Mouse (Mus musculus): ENCODE measurements around the gene Igsf21. TPM values are rescaled to one million over a fixed set of nuclear protein-coding genes. Genes with fewer than 3 reads are reported as not detected.

Igsf21 gene
- polyA plus RNA-seq, 1 experiment from 2014 or later = not detected

DNA sequence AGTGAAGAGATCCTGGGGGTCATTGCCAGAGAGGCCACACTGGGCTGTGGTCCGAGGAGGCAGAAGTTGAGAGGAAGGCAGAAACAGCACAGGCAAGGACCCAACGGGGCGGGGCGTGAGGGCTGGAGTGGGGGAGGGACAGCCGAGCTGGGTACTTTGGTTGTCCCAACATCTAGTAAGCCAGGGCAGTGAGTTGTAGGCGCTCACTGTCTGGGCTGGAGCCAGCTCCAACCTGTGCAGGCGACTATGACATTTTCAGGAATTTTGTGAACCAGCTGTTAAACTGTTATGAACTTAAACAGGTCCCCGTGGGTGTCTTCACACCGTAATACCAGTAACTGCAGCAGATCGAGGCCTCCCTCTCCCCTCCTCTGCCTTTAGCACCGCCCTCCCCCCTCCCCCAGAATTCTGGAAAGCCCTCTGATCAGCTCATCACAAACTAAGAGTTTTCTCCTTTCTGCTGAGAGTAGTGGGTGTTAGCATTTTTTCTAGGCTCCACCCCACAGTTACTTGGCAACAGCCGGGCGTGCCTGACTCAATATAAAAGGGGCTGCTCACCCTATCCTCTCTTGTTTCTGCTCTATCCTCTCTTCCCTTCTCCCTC is 208.7 kb downstream of the Igsf21 start:
- DNase-seq (ENCODE audit: low read depth, low spot score) (no peak), ATAC-seq (no peak)
- TF ChIP-seq CTCF (IDR thresholded peaks at IDR 0.05) = no peak
- POLR2A ChIA-PET = no interaction called here
- CTCF ChIA-PET = no interaction called here
- H3K27me3 ChIP-seq = peaks cover 19% of the 10 kb centered on the region
- in situ Hi-C loops (cut with MboI; ENCODE audit: low pct_unique_long_range_greater_than_20kb) = no loop called here

DNA sequence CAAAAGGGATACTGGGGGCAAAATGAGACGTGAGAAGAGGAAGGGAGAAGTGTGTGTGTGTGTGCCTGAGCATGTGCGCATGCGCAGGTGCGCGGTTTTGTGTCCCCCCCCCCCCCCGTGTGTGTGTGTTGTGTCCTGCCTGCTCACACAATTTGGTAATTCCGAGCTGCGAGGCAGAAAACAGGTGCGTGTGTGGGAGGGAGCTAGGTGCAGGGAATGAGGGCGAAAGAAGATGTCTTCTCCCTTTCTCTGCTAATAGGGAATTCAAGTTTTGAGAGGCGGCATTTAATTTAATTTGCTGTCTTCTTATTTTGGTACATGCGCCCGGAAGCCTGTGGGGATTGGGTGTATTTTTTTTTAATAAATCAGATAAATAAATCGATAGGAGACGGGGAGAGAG is 211.4 kb downstream of the Igsf21 start:
- H3K27me3 ChIP-seq = peaks cover 19% of the 10 kb centered on the region
- CTCF ChIA-PET = no interaction called here
- DNase-seq (ENCODE audit: low read depth, low spot score) (no peak), ATAC-seq (no peak)
- no peak for TF ChIP-seq CTCF (IDR thresholded peaks at IDR 0.05)
- in situ Hi-C loops (cut with MboI; ENCODE audit: low pct_unique_long_range_greater_than_20kb) = no loop called here
- POLR2A ChIA-PET = no interaction called here

DNA sequence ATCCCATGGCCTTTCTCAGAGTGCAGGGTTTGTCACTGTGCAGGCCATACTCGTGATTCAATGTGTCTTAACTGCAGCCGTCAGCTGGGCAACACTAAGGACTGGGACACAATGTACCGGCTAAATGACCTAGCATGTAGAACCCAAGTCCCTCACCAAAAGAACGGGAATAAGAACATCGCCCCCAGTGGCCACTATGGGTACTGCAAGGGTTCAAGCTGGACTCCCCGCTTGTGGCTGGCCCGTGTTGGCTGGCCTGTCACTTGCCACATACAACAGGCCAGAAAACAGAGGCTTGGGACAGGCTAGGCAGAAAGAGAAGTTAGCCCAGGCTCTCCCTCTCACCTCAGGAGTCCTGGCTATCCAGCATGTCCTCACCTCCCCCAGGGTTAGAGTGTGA is 213.2 kb downstream of the Igsf21 start:
- TF ChIP-seq CTCF (IDR thresholded peaks at IDR 0.05) = peak; percentile 65
- DNase-seq (ENCODE audit: low read depth, low spot score) (no peak), ATAC-seq (no peak)
- in situ Hi-C loops (cut with MboI; ENCODE audit: low pct_unique_long_range_greater_than_20kb) = no loop called here
- POLR2A ChIA-PET = no interaction called here
- H3K27me3 ChIP-seq = peaks cover 9% of the 10 kb centered on the region
- CTCF ChIA-PET = interaction anchor here (1.3 kb wide), 1 partner anchor 10 kb away, joined by 3 read pairs; no protein-coding TSS in a partner anchor

DNA sequence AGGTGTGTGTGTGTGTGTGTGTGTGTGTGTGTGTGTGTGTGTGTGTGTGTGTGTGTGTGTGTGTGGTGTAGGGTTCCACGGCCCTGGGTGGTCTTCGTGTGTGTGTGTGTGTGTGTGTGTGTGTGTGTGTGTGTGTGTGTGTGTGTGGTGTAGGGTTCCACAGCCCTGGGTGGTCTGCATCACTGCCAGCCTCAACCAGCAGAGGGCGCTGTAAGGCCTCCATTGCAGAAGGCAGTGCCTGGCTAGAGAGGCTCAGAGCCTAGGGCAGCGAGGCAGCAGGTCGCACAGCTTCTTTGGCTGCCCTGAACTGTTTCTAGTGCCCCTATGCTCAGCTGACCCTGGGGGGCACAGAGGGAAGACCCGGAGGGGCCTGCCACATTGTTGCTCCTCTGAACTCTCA is 216.2 kb downstream of the Igsf21 start:
- ATAC-seq = no peak
- no peak for DNase-seq (ENCODE audit: low read depth, low spot score)
- CTCF ChIA-PET = no interaction called here
- POLR2A ChIA-PET = no interaction called here
- peaks cover 5% of the 10 kb centered on the region for H3K27me3 ChIP-seq
- no peak for TF ChIP-seq CTCF (IDR thresholded peaks at IDR 0.05)
- in situ Hi-C loops (cut with MboI; ENCODE audit: low pct_unique_long_range_greater_than_20kb) = no loop called here

DNA sequence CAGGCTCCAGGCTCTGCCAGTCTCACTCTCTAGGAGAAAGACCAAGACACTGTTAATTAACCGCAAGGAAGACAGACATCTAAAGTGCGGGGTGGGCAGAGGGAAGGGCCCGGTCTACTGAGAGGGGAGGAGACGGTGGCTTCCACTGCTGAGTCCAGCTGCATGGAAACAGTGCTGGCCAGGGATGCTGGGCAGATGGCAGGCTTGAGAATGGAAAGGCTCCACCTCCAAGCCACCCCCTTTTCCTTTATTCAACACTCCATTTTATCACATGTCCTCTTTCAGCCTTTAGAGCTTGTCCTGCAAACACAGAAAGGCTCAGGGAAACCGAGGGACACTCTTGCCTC is 216.6 kb downstream of the Igsf21 start:
- ATAC-seq = no peak

DNA sequence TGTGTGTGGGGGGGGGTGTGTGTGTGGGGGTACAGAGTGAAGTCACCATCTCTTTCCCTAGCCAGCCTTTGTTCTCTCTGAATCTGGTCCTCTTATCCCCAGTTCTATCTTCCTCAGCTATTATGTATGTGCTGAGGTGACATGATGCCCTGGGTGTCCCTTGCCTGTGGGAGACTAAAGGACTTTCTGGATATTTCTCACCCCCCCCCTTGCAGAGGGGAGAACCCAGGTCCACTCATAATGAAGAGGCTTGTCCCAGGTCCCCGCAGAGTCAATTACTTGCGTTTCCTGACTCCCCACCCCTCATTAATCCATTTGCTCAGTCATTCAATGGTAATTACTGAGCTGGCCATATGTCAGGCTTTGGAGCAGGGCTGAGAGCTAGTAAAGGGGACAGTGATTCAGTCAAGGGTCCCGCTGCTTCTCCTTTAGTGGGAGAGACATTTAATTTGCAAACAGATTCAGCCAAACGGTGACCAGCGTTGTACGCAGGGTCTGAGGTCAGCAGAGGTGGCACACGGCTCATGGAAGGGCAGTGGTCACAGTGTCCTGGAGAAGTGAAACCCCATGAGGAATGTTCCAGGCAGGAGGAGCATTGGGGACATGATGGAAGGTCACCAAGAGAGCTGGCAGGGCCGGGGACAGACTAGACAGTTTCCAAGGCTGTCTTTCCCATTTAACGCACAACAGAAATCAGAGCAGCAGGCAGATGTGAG is 217.1 kb downstream of the Igsf21 start:
- ChIA-PET CTCF (no interaction called here), POLR2A (no interaction called here)
- peaks cover 5% of the 10 kb centered on the region for H3K27me3 ChIP-seq
- in situ Hi-C loops (cut with MboI; ENCODE audit: low pct_unique_long_range_greater_than_20kb) = no loop called here
- DNase-seq (ENCODE audit: low read depth, low spot score) = no peak
- TF ChIP-seq CTCF (IDR thresholded peaks at IDR 0.05) = no peak
- ATAC-seq = no peak

More for the DNA sequence above, 216.6 kb downstream of the Igsf21 start:
- ChIA-PET POLR2A (no interaction called here), CTCF (no interaction called here)
- no peak for DNase-seq (ENCODE audit: low read depth, low spot score)
- in situ Hi-C loops (cut with MboI; ENCODE audit: low pct_unique_long_range_greater_than_20kb) = no loop called here
- peaks cover 5% of the 10 kb centered on the region for H3K27me3 ChIP-seq
- no peak for TF ChIP-seq CTCF (IDR thresholded peaks at IDR 0.05)

DNA sequence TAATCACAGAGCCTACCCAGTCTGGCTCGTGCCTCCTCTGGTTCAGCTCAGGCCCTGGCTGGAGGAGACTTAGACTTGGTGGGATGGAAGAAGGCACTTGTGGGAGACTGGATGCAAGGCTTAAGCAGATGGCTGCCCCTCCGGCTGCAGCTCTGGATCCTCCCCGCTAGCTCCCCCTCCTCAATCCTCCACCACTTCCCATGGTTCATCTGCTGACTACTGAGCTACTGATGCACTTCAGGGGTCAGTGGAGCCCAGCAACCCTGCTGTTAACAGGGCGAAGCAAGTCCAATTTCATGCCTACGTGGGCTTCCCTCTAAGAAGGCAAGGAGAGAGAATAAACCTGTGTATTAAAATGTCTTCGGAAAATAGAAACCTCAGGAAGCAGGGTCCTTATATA is 222.8 kb downstream of the Igsf21 start:
- in situ Hi-C loops (cut with MboI; ENCODE audit: low pct_unique_long_range_greater_than_20kb) = no loop called here
- no peak for TF ChIP-seq CTCF (IDR thresholded peaks at IDR 0.05)
- DNase-seq (ENCODE audit: low read depth, low spot score) = no peak
- CTCF ChIA-PET = interaction anchor here (1.3 kb wide), 1 partner anchor 10 kb away, joined by 3 read pairs; no protein-coding TSS in a partner anchor
- peaks cover 17% of the 10 kb centered on the region for H3K27me3 ChIP-seq
- no peak for ATAC-seq
- POLR2A ChIA-PET = no interaction called here

DNA sequence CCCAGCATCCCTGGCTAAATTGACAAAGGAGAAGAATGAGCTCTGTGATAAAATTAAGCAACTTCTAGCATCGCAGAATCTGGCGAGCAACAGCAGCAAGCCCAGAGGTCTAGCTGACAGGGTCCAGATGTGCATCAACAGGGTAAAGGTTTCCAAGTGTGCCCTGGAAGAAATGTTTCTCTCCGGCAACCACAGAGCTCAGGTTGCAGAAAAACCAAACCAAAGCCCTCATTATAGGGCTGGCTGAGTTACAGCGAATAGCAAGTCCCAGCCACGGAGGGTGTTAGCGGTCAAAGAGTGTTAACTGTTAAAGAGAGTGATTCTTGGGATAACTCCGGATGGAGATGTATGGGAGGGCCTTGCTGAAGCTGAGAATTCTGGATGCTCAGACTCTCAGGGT is 230.7 kb downstream of the Igsf21 start:
- ChIA-PET CTCF (no interaction called here), POLR2A (no interaction called here)
- no peak for TF ChIP-seq CTCF (IDR thresholded peaks at IDR 0.05)
- ATAC-seq = no peak
- in situ Hi-C loops (cut with MboI; ENCODE audit: low pct_unique_long_range_greater_than_20kb) = no loop called here
- H3K27me3 ChIP-seq = peaks cover 6% of the 10 kb centered on the region
- DNase-seq (ENCODE audit: low read depth, low spot score) = no peak

DNA sequence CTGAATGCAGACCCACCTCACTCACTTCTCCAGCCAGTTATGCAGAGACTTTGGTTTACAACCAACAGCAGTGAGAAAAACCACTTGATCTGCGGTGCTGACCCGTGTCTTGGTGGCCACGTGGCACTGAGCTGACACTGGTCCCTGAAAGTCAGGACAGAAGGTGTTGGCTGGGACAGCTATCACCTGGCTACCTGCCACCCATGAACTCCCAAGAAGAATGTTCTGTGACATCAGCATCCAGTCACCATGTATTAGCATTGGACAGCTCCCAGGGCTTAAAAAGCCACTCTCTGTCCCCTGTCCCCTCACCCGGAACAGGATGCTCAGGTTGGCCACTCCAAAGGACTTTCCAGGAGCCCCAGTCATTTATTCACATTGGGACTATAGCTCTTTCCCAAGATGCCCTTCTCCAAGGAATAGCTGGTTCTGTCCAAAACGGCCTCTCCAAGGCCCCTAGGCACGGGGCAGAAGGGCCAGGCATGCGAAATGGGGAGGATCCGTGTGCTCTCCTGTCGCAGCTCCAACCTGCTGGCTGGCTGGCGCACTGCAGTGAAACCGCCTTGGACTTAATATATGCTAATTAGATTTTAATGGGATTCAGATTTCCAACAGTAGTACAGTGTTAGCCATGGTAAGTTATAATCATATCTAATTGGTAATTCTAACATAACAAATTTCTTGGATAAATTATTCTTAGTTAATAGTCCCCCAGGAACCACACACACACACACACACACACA is 235.7 kb downstream of the Igsf21 start:
- in situ Hi-C loops (cut with MboI; ENCODE audit: low pct_unique_long_range_greater_than_20kb) = no loop called here
- peaks cover 6% of the 10 kb centered on the region for H3K27me3 ChIP-seq
- TF ChIP-seq CTCF (IDR thresholded peaks at IDR 0.05) = no peak
- ChIA-PET POLR2A (no interaction called here), CTCF (no interaction called here)
- ATAC-seq (no peak), DNase-seq (ENCODE audit: low read depth, low spot score) (no peak)

DNA sequence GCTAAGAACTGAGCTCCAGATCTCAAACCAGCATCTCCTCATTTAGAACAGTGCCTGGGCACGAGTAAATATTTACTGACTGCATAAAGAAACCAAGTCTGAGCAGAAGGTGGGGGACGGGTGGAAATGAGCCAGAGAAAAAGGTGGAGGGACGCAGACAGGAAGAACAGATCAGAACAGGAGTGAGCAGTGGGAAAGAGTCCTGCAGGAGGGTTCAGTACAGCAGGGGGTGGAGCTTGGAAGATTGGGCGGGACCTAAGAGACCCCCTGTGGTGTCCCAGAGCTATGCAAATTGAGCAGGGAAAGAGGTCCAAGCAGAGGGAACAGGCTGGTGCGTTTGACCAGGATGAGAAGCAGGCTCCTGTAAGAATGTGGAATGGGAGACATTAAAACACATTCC is 241.7 kb downstream of the Igsf21 start:
- in situ Hi-C loops (cut with MboI; ENCODE audit: low pct_unique_long_range_greater_than_20kb) = no loop called here
- peaks cover 10% of the 10 kb centered on the region for H3K27me3 ChIP-seq
- POLR2A ChIA-PET = no interaction called here
- CTCF ChIA-PET = no interaction called here
- DNase-seq (ENCODE audit: low read depth, low spot score) (no peak), ATAC-seq (no peak)
- no peak for TF ChIP-seq CTCF (IDR thresholded peaks at IDR 0.05)

DNA sequence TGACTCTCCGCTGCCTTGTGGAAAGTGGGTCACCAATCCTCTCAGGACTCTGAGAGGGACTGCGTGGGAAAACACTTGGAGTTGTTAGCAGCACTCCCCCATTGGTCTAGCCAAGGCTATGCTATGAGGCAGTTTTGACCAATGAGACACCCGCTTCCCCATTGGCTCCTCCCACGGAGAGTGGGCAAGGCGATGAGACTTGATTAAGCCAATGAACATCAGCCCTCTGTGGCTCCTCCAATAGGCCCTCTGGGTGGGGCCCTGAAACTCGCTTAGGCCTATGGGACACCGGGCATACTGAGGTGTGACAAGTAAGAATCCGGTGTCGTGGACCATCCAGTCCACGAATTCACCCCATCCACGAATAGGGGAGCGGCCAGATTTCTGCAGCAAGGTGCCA is 242.4 kb downstream of the Igsf21 start:
- peaks cover 10% of the 10 kb centered on the region for H3K27me3 ChIP-seq
- CTCF ChIA-PET = no interaction called here
- ATAC-seq (no peak), DNase-seq (ENCODE audit: low read depth, low spot score) (no peak)
- no peak for TF ChIP-seq CTCF (IDR thresholded peaks at IDR 0.05)
- in situ Hi-C loops (cut with MboI; ENCODE audit: low pct_unique_long_range_greater_than_20kb) = no loop called here
- POLR2A ChIA-PET = no interaction called here
